Comparison of ENCODE assay signal across 9 mouse cellular contexts in genomic region chr5:134227574-134228248, GRCm38 (mm10). TPM values are rescaled to one million over a fixed set of nuclear protein-coding genes. Genes with fewer than 3 reads are reported as not detected.
A peak's percentile ranks its signal among the peaks of the same experiment; 100 is the strongest.
DNase-seq lines count a peak whose midpoint lies in the region; ATAC-seq lines count a peak whose summit lies in the region.
"Had no signal": no experiment of that assay in that cellular context is flagged by ENCODE, and none has a peak within 500 bp of the region (broad histone marks: within the 10 kb centered on the region; RNA-seq: fewer than 3 reads in every experiment).

No protein-coding gene starts in this region.

- no peak for ATAC-seq in forebrain, embryonic 11.5 days (replicated peaks; ENCODE audit: low FRiP score)
- ATAC-seq in forebrain, embryonic 13.5 days = no peak
- ATAC-seq in intestine, embryonic 16.5 days = no peak
- no peak for ATAC-seq in stomach, embryonic 15.5 days (ENCODE audit: insufficient read depth, low FRiP score, low read depth)

- H3K4me2 ChIP-seq in forebrain, embryonic 11.5 days (ENCODE audit: low read depth, low read length, severe bottlenecking) = no peak overlapping the region
- no peak overlapping the region for H3K4me2 ChIP-seq in forebrain, embryonic 13.5 days
- H3K4me2 ChIP-seq in intestine, embryonic 16.5 days (ENCODE audit: low read depth, low read length) = no peak overlapping the region
- 0 out of 2 replicates have a peak overlapping the region, but pooled peaks have one; percentile 3 for H3K4me2 ChIP-seq in stomach, embryonic 15.5 days

- DNase-seq in forebrain, embryonic 11.5 days (ENCODE audit: low spot score) = peak; percentile 77
- DNase-seq in spleen, adult 12 weeks (ENCODE audit: low spot score) = peak; percentile 31
- DNase-seq in spleen, postnatal 4 days (ENCODE audit: low spot score in 2 of 2) = no peak
- DNase-seq in adrenal gland, postnatal 36 days = no peak
- no peak for DNase-seq in gastrocnemius, adult 18-20 months (ENCODE audit: low spot score)

- 41% methylated on average over 11 of the region's 11 CpGs for WGBS in forebrain, embryonic 11.5 days
- 42% methylated on average over 11 of the region's 11 CpGs for WGBS in forebrain, embryonic 13.5 days
- WGBS in intestine, embryonic 16.5 days = 42% methylated on average over 11 of the region's 11 CpGs
- 44% methylated on average over 10 of the region's 11 CpGs for WGBS in stomach, embryonic 15.5 days

- H3K4me1 ChIP-seq in forebrain, embryonic 11.5 days (replicated peaks; ENCODE audit: control insufficient read depth, insufficient read depth, low read length) = no peaks in the 10 kb centered on the region
- no peaks in the 10 kb centered on the region for H3K4me1 ChIP-seq in forebrain, embryonic 13.5 days
- peaks cover 9% of the 10 kb centered on the region; the same call in 1 of the 2 replicates for H3K4me1 ChIP-seq in intestine, embryonic 16.5 days (ENCODE audit: control insufficient read depth, insufficient read depth, low read length)
- H3K4me1 ChIP-seq in stomach, embryonic 15.5 days = 0 out of 2 replicates have a peak, but pooled peaks cover 14% of the 10 kb centered on the region

- no peak overlapping the region for H3K27ac ChIP-seq in forebrain, embryonic 11.5 days (ENCODE audit: low read depth, low read length)
- no peak overlapping the region for H3K27ac ChIP-seq in forebrain, embryonic 13.5 days
- no peak overlapping the region for H3K27ac ChIP-seq in intestine, embryonic 16.5 days (ENCODE audit: low read length)
- no peak overlapping the region for H3K27ac ChIP-seq in stomach, embryonic 15.5 days

- no peaks in the 10 kb centered on the region for H3K27me3 ChIP-seq in forebrain, embryonic 11.5 days (ENCODE audit: control insufficient read depth, insufficient read depth, low read length)
- H3K27me3 ChIP-seq in forebrain, embryonic 13.5 days = peaks cover 2% of the 10 kb centered on the region
- H3K27me3 ChIP-seq in intestine, embryonic 16.5 days (replicated peaks; ENCODE audit: control insufficient read depth, insufficient read depth, low read length) = no peaks in the 10 kb centered on the region
- H3K27me3 ChIP-seq in stomach, embryonic 15.5 days (replicated peaks) = no peaks in the 10 kb centered on the region; the same call in 1 of the 2 replicates
- H3K27me3 ChIP-seq: Patski had no signal

- no peak overlapping the region for H3K4me3 ChIP-seq in forebrain, embryonic 11.5 days (ENCODE audit: low read depth, low read length)
- H3K4me3 ChIP-seq in forebrain, embryonic 13.5 days = no peak overlapping the region
- H3K4me3 ChIP-seq in intestine, embryonic 16.5 days (ENCODE audit: low read length) = no peak overlapping the region
- peak overlapping the region; percentile 11; the same call in 1 of the 2 replicates for H3K4me3 ChIP-seq in stomach, embryonic 15.5 days (replicated peaks)

- no peaks in the 10 kb centered on the region for H3K36me3 ChIP-seq in forebrain, embryonic 11.5 days (ENCODE audit: control insufficient read depth, insufficient read depth, low read length)
- H3K36me3 ChIP-seq in forebrain, embryonic 13.5 days (ENCODE audit: poor library complexity, severe bottlenecking) = no peaks in the 10 kb centered on the region
- H3K36me3 ChIP-seq in intestine, embryonic 16.5 days (ENCODE audit: control insufficient read depth, insufficient read depth, low read length) = no peaks in the 10 kb centered on the region
- H3K36me3 ChIP-seq in stomach, embryonic 15.5 days = no peaks in the 10 kb centered on the region

- H3K9ac ChIP-seq in forebrain, embryonic 11.5 days (ENCODE audit: low read length) = no peak overlapping the region
- no peak overlapping the region for H3K9ac ChIP-seq in forebrain, embryonic 13.5 days
- 0 out of 2 replicates have a peak overlapping the region, but pooled peaks have one; percentile 29 for H3K9ac ChIP-seq in intestine, embryonic 16.5 days (ENCODE audit: low read depth, low read length)
- H3K9ac ChIP-seq in stomach, embryonic 15.5 days = no peak overlapping the region

- no peaks in the 10 kb centered on the region for H3K9me3 ChIP-seq in forebrain, embryonic 11.5 days (ENCODE audit: control insufficient read depth, low read length)
- no peaks in the 10 kb centered on the region for H3K9me3 ChIP-seq in forebrain, embryonic 13.5 days (replicated peaks)
- no peaks in the 10 kb centered on the region for H3K9me3 ChIP-seq in intestine, embryonic 16.5 days (ENCODE audit: control insufficient read depth, low read length)
- no peaks in the 10 kb centered on the region for H3K9me3 ChIP-seq in stomach, embryonic 15.5 days

RNA-seq across cellular contexts. Expression of gene Ncf1, which starts 1.7 kb away (rescaled TPM):
- 1.3 and 3.0 TPM in 2 replicates for polyA plus RNA-seq in forebrain, embryonic 11.5 days (2014; fragmentation: Nextera tagmentation; extraction: Ambion mirVana)
- 1.5 and 1.8 TPM in 2 replicates for polyA plus RNA-seq in forebrain, embryonic 13.5 days (2015; fragmentation: Nextera tagmentation; extraction: Ambion mirVana)
- 5.7 and 6.6 TPM in 2 replicates for polyA plus RNA-seq in intestine, embryonic 16.5 days (2015; fragmentation: Nextera tagmentation; extraction: Ambion mirVana)
- polyA plus RNA-seq in stomach, embryonic 15.5 days (2015; fragmentation: Nextera tagmentation; extraction: Ambion mirVana) = 7.1 and 7.9 TPM in 2 replicates
- total RNA-seq in adrenal gland, postnatal 36 days (2021) = 1 to 10 TPM; 5.2 to 9.7 TPM
- 1 to 10 TPM; 2.1 to 2.2 TPM for total RNA-seq in gastrocnemius, adult 18-20 months (2021)

RNA-seq across cellular contexts. Expression of gene Gtf2ird2, which starts 43.9 kb away (rescaled TPM):
- 8.4 and 9.8 TPM in 2 replicates for polyA plus RNA-seq in forebrain, embryonic 11.5 days (2014; fragmentation: Nextera tagmentation; extraction: Ambion mirVana)
- polyA plus RNA-seq in forebrain, embryonic 13.5 days (2015; fragmentation: Nextera tagmentation; extraction: Ambion mirVana) = 11.0 and 12.8 TPM in 2 replicates
- 7.0 TPM in 2 replicates for polyA plus RNA-seq in intestine, embryonic 16.5 days (2015; fragmentation: Nextera tagmentation; extraction: Ambion mirVana)
- 7.7 and 8.2 TPM in 2 replicates for polyA plus RNA-seq in stomach, embryonic 15.5 days (2015; fragmentation: Nextera tagmentation; extraction: Ambion mirVana)
- 1 to 10 TPM; 8.1 to 9.3 TPM for total RNA-seq in adrenal gland, postnatal 36 days (2021)
- 1 to 10 TPM; 5.0 to 6.3 TPM for total RNA-seq in gastrocnemius, adult 18-20 months (2021)

RNA-seq across cellular contexts. Expression of gene Rcc1l, which starts 51.1 kb away (rescaled TPM):
- polyA plus RNA-seq in forebrain, embryonic 11.5 days (2014; fragmentation: Nextera tagmentation; extraction: Ambion mirVana) = 29.1 and 34.7 TPM in 2 replicates
- polyA plus RNA-seq in forebrain, embryonic 13.5 days (2015; fragmentation: Nextera tagmentation; extraction: Ambion mirVana) = 23.3 and 24.4 TPM in 2 replicates
- polyA plus RNA-seq in intestine, embryonic 16.5 days (2015; fragmentation: Nextera tagmentation; extraction: Ambion mirVana) = 26.6 and 28.5 TPM in 2 replicates
- 27.3 and 30.8 TPM in 2 replicates for polyA plus RNA-seq in stomach, embryonic 15.5 days (2015; fragmentation: Nextera tagmentation; extraction: Ambion mirVana)
- total RNA-seq in adrenal gland, postnatal 36 days (2021) = 10 to 100 TPM; 30.4 to 31.6 TPM
- total RNA-seq in gastrocnemius, adult 18-20 months (2021) = 10 to 100 TPM; 22.7 to 25.2 TPM

Comparison
In these comparisons a context has a peak if more than half of its experiments do, and no peak if none do; other contexts are left out.
1. DNase-seq: peak in forebrain, embryonic 11.5 days (single experiment) and spleen, adult 12 weeks (single experiment); none in spleen, postnatal 4 days (0 of 2), adrenal gland, postnatal 36 days (0 of 2) and gastrocnemius, adult 18-20 months (single experiment).